In genomic region chr3:146769569-146769939, GRCm38 (mm10) we compare ENCODE assay signal across 11 mouse cellular contexts. TPM values are rescaled to one million over a fixed set of nuclear protein-coding genes. Genes with fewer than 3 reads are reported as not detected.
DNase-seq lines count a peak whose midpoint lies in the region; ATAC-seq lines count a peak whose summit lies in the region.
"Had no signal": no experiment of that assay in that cellular context is flagged by ENCODE, and none has a peak within 500 bp of the region (broad histone marks: within the 10 kb centered on the region; RNA-seq: fewer than 3 reads in every experiment).

No protein-coding gene starts in this region.

- H3K4me3 ChIP-seq in erythroblast, embryonic 14.5 days (replicated peaks): peak overlapping the region; percentile 0
- no peak overlapping the region for H3K4me3 ChIP-seq in neural tube, embryonic 11.5 days (ENCODE audit: low read depth, low read length)
- H3K4me3 ChIP-seq in midbrain, embryonic 11.5 days (ENCODE audit: low read depth, low read length): peak overlapping the region; percentile 22; the same call in 1 of the 2 replicates
- no peak overlapping the region for H3K4me3 ChIP-seq in limb, embryonic 10.5 days
- H3K4me3 ChIP-seq: limb, embryonic 12.5 days had no signal

- no peak for DNase-seq in neural tube, embryonic 11.5 days (ENCODE audit: low spot score)
- no peak for DNase-seq in neural tube, embryonic 10.5 days (ENCODE audit: extremely low spot score, low spot score)
- DNase-seq in midbrain, embryonic 11.5 days (ENCODE audit: low spot score, missing footprints): no peak
- no peak for DNase-seq in adrenal gland, adult 8-10 months
- DNase-seq in limb, embryonic 10.5 days (ENCODE audit: low spot score): no peak
- DNase-seq: spleen, adult 18-20 months had no signal

- H3K36me3 ChIP-seq in erythroblast, embryonic 14.5 days (ENCODE audit: control insufficient read depth): no peaks in the 10 kb centered on the region; the same call in 1 of the 2 replicates
- no peaks in the 10 kb centered on the region for H3K36me3 ChIP-seq in neural tube, embryonic 11.5 days (ENCODE audit: control insufficient read depth, insufficient read depth, low read length)
- no peaks in the 10 kb centered on the region for H3K36me3 ChIP-seq in midbrain, embryonic 11.5 days (ENCODE audit: control insufficient read depth, insufficient read depth, low read length)
- peaks cover 9% of the 10 kb centered on the region; the same call in 1 of the 2 replicates for H3K36me3 ChIP-seq in limb, embryonic 10.5 days

- H3K9ac ChIP-seq in neural tube, embryonic 11.5 days (ENCODE audit: low read length): no peak overlapping the region
- peak overlapping the region; percentile 35; the same call in 1 of the 2 replicates for H3K9ac ChIP-seq in midbrain, embryonic 11.5 days (ENCODE audit: low read length)
- H3K9ac ChIP-seq: limb, embryonic 12.5 days had no signal

- H3K4me1 ChIP-seq in erythroblast, embryonic 14.5 days (ENCODE audit: control insufficient read depth): peaks cover 32% of the 10 kb centered on the region
- H3K4me1 ChIP-seq in neural tube, embryonic 11.5 days (ENCODE audit: control insufficient read depth, insufficient read depth, low read length): peaks cover 5% of the 10 kb centered on the region; the same call in 1 of the 2 replicates
- H3K4me1 ChIP-seq in midbrain, embryonic 11.5 days (ENCODE audit: control insufficient read depth, insufficient read depth, low read length): peaks cover 3% of the 10 kb centered on the region; the same call in 1 of the 2 replicates
- peaks cover 16% of the 10 kb centered on the region for H3K4me1 ChIP-seq in limb, embryonic 10.5 days

- H3K4me2 ChIP-seq in neural tube, embryonic 11.5 days (ENCODE audit: low read depth): peak overlapping the region; percentile 12; the same call in 1 of the 2 replicates
- peak overlapping the region; percentile 36 for H3K4me2 ChIP-seq in midbrain, embryonic 11.5 days

- no peaks in the 10 kb centered on the region for H3K9me3 ChIP-seq in erythroblast, embryonic 14.5 days (ENCODE audit: control insufficient read depth, low read length)
- H3K9me3 ChIP-seq in neural tube, embryonic 11.5 days (ENCODE audit: control insufficient read depth, low read length): no peaks in the 10 kb centered on the region
- no peaks in the 10 kb centered on the region for H3K9me3 ChIP-seq in midbrain, embryonic 11.5 days (ENCODE audit: control insufficient read depth, low read length)
- H3K9me3 ChIP-seq in limb, embryonic 10.5 days (replicated peaks): no peaks in the 10 kb centered on the region
- H3K9me3 ChIP-seq: limb, embryonic 12.5 days had no signal

- H3K27ac ChIP-seq in neural tube, embryonic 11.5 days (ENCODE audit: low read depth, low read length): no peak overlapping the region; the same call in 1 of the 2 replicates
- no peak overlapping the region for H3K27ac ChIP-seq in midbrain, embryonic 11.5 days (ENCODE audit: low read depth, low read length)
- H3K27ac ChIP-seq in limb, embryonic 10.5 days: no peak overlapping the region
- H3K27ac ChIP-seq: kidney, postnatal 0 days; limb, embryonic 12.5 days had no signal

- WGBS in neural tube, embryonic 11.5 days: 24% methylated on average over 2 of the region's 2 CpGs
- 19% methylated on average over 2 of the region's 2 CpGs for WGBS in midbrain, embryonic 11.5 days
- WGBS in limb, embryonic 10.5 days: 49% methylated on average over 2 of the region's 2 CpGs

- no peaks in the 10 kb centered on the region for H3K27me3 ChIP-seq in erythroblast, embryonic 14.5 days (ENCODE audit: control insufficient read depth)
- H3K27me3 ChIP-seq in neural tube, embryonic 11.5 days (ENCODE audit: control insufficient read depth, insufficient read depth, low read length): no peaks in the 10 kb centered on the region
- H3K27me3 ChIP-seq in midbrain, embryonic 11.5 days (ENCODE audit: control insufficient read depth, insufficient read depth, low read length): no peaks in the 10 kb centered on the region
- no peaks in the 10 kb centered on the region for H3K27me3 ChIP-seq in limb, embryonic 10.5 days (ENCODE audit: low read depth, poor library complexity, severe bottlenecking)
- H3K27me3 ChIP-seq: limb, embryonic 12.5 days had no signal

- no peak for ATAC-seq in erythroblast, adult 5-6 weeks (replicated peaks; ENCODE audit: low FRiP score, poor library complexity, severe bottlenecking)
- ATAC-seq in neural tube, embryonic 11.5 days (ENCODE audit: insufficient read depth, low FRiP score, low TSS enrichment): 0 out of 2 replicates have a peak, but pooled peaks have one; percentile 66
- ATAC-seq in midbrain, embryonic 11.5 days (ENCODE audit: low FRiP score): peak; percentile 26; the same call in 1 of the 2 replicates
- ATAC-seq in megakaryocyte, adult 5-6 weeks (ENCODE audit: poor library complexity, severe bottlenecking): no peak

RNA-seq across cellular contexts. Expression of gene Prkacb, which starts 43.2 kb away (rescaled TPM):
- polyA plus RNA-seq in erythroblast, embryonic 14.5 days (2012): 0.06 and 0.10 TPM in 2 replicates
- 12.7 and 15.0 TPM in 2 replicates for total RNA-seq in erythroblast, adult 5-6 weeks (2015; ENCODE audit: low replicate concordance)
- 11.0 and 12.8 TPM in 2 replicates for total RNA-seq in erythroblast, adult 5-6 weeks (2017; ENCODE audit: low replicate concordance)
- polyA plus RNA-seq in neural tube, embryonic 11.5 days (2014; fragmentation: Nextera tagmentation; extraction: Ambion mirVana): 76.3 and 80.6 TPM in 2 replicates
- polyA plus RNA-seq in midbrain, embryonic 11.5 days (2014; fragmentation: Nextera tagmentation; extraction: Ambion mirVana): 73.0 and 76.8 TPM in 2 replicates
- 100 to 1,000 TPM; 126 to 155 (median 139) TPM for total RNA-seq in adrenal gland, adult 8-10 months (2022)
- 47.3 and 50.7 TPM in 2 replicates for total RNA-seq in megakaryocyte, adult 5-6 weeks (2015)
- 58.2 and 59.8 TPM in 2 replicates for total RNA-seq in megakaryocyte, adult 5-6 weeks (2017)
- polyA plus RNA-seq in limb, embryonic 10.5 days (2016; fragmentation: Nextera tagmentation; extraction: Ambion mirVana): 62.3 and 76.2 TPM in 2 replicates

Comparison
In these comparisons a context has a peak if more than half of its experiments do, and no peak if none do; other contexts are left out.
1. H3K4me3 ChIP-seq: peak in erythroblast, embryonic 14.5 days (single experiment) and midbrain, embryonic 11.5 days (single experiment); none in neural tube, embryonic 11.5 days (single experiment) and limb, embryonic 10.5 days (single experiment).
2. ATAC-seq: peak in neural tube, embryonic 11.5 days (single experiment) and midbrain, embryonic 11.5 days (single experiment); none in erythroblast, adult 5-6 weeks (single experiment) and megakaryocyte, adult 5-6 weeks (single experiment).
3. RNA of gene Prkacb, which starts 43.2 kb away (polyA plus RNA-seq): 76.3 to 80.6 TPM in neural tube, embryonic 11.5 days, 62.3 to 76.2 TPM in limb, embryonic 10.5 days and 73.0 to 76.8 TPM in midbrain, embryonic 11.5 days; 0.06 to 0.10 TPM in erythroblast, embryonic 14.5 days; every median in the first group is over 10 times any median in the second.